Mouse (Mus musculus) heart, postnatal 0 days (tissue): ENCODE results near the gene Inpp5b. TPM values are rescaled to one million over a fixed set of nuclear protein-coding genes. Genes with fewer than 3 reads are reported as not detected.

Source experiments
- ATAC-seq: fragments of 200-750 bp; cut with Nextera tagmentation; 2 replicates; pipeline ENCODE4 v1.8.0; 2017; ENCODE audit warnings: low read depth, moderate number of reproducible peaks, moderate library complexity; ENCODE audit not compliant: insufficient read depth
- DNase-seq: peaks from one replicate; pipeline ENCODE4 v3.0.0-alpha.2; 2016; ENCODE audit warnings: low spot score
- H3K27ac ChIP-seq: fragments of 300-500 bp; sonication (generic); 2 replicates; pipeline ENCODE4 v1.5.1; 2014; ENCODE audit warnings: low read depth, mild to moderate bottlenecking
- H3K27me3 ChIP-seq: fragments of 300-500 bp; sonication (generic); 2 replicates; pipeline ENCODE4 v1.6.1; 2014; ENCODE audit warnings: low read length, mixed read lengths; ENCODE audit not compliant: control insufficient read depth, insufficient read depth
- H3K36me3 ChIP-seq: fragments of 300-500 bp; sonication (generic); replicated peaks from 2 replicates; pipeline ENCODE4 v1.6.1; 2014; ENCODE audit warnings: low read length, mixed read lengths; ENCODE audit not compliant: control insufficient read depth, insufficient read depth
- H3K4me1 ChIP-seq: fragments of 300-500 bp; sonication (generic); 2 replicates; pipeline ENCODE4 v1.6.1; 2014; ENCODE audit warnings: antibody characterized with exemption; ENCODE audit not compliant: control insufficient read depth, insufficient read depth
- H3K4me2 ChIP-seq: fragments of 300-500 bp; sonication (generic); 2 replicates; pipeline ENCODE4 v1.6.1; 2014; ENCODE audit warnings: low read depth, mild to moderate bottlenecking, low read length, moderate library complexity
- H3K4me3 ChIP-seq: fragments of 300-500 bp; sonication (generic); 2 replicates; pipeline ENCODE4 v1.5.1; 2014; ENCODE audit warnings: low read depth, low read length
- H3K9ac ChIP-seq: fragments of 300-500 bp; sonication (generic); replicated peaks from 2 replicates; pipeline ENCODE4 v1.6.1; 2014; ENCODE audit warnings: low read depth, low read length, mixed read lengths
- H3K9me3 ChIP-seq: fragments of 300-500 bp; sonication (generic); replicated peaks from 2 replicates; pipeline ENCODE4 v1.6.1; 2016; ENCODE audit warnings: low read length; ENCODE audit not compliant: control insufficient read depth
- CTCF ChIP-seq: IDR thresholded peaks from 2 replicates; pipeline ENCODE4 v1.5.1; 2016; ENCODE audit warnings: antibody characterized with exemption, control low read depth, low read depth
- EP300 ChIP-seq: IDR thresholded peaks from 2 replicates; pipeline ENCODE4 v1.6.1; 2016; ENCODE audit warnings: antibody characterized with exemption, low read depth
- WGBS: fragments of 180-500 bp; shearing (Covaris S2); extraction: QIAGEN DNeasy Blood & Tissue Kit; methylation state at CpG from one replicate; pipeline ENCODE4 v1.1.7; 2014; 5-methylcytosine and 5-hydroxymethylcytosine counted together
- polyA plus RNA-seq: library from polyadenylated mRNA; unstranded; fragments of >200 nt; fragmentation: Nextera tagmentation; extraction: Ambion mirVana; gene quantifications from 2 replicates; pipeline ENCODE4 v1.2.1, GENCODE M21; 2015
- total RNA-seq: library from RNA; depleted of rRNA; stranded (reverse); fragments of >200 nt; gene quantifications from 2 replicates; pipeline ENCODE4 v1.2.3, GENCODE M21; 2014; ENCODE audit warnings: low replicate concordance

Gene Inpp5b
- total and polyA plus RNA-seq, 2 experiments from 2014 or later = 8.2 to 10.4 TPM

DNA sequence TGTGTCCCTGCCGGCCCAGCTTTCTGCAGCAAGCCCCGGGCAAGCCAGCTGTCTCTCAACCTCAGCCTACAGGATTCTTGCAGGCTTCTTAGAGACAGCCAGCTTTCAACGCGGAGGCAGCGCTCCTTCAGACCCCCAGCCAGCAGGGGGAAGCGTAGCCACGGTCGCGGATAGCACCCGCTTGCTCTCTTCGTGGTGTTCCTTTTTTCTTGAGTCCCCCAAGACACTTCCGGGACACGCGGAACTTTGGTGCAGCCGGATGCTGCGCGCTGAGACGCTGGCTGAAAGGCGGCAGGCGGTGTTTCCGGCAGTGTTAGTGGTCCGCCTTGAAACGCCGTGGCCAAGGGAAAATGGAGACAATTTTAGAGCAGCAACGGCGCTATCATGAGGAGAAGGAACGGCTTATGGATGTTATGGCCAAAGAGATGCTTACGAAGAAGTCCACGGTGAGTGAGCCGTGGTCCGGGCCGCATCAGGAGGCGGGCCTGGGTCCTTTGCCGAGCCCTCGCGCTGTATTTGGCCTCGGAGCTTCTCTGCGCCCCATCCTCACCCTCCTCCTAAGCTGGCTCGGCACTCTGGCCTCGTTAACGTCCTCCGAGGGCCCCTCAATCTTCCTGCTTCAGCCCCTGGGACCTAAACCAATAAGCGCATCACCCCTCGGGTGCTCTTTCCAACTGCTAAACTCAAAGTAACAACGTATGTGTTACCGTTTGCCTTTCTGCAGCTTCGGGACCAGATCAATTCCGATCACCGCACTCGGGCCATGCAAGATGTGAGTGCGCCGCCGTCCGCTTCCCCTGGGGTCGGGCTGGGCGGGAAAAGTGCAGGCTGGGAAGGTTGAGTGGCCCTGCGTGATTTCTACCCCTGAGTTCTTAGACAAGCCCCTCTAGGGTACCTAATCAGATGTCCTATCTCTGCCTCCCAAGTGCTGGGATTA, 26.8 kb upstream of the Inpp5b start, which contains the start of gene Sf3a3:
TSS of gene Sf3a3 (plus strand) at position 232 of the 937 bp plus-strand sequence.
- DNase-seq (peak; percentile 95), ATAC-seq (peak; percentile 94)
- TF ChIP-seq CTCF (peak; percentile 86), EP300 (no peak)
- peaks cover 40% of the 10 kb centered on the region for H3K36me3 ChIP-seq
- under 1% methylated on average over 57 of the region's 57 CpGs for WGBS
- peak within 1 kb of the TSS; percentile 68 for H3K4me3 ChIP-seq
- no peaks in the 10 kb centered on the region for H3K27me3 ChIP-seq
- peak within 1 kb of the TSS; percentile 74 for H3K4me2 ChIP-seq
- peak within 1 kb of the TSS; percentile 80 for H3K9ac ChIP-seq
- no peaks in the 10 kb centered on the region for H3K9me3 ChIP-seq
- H3K27ac ChIP-seq = peak within 1 kb of the TSS; percentile 68
- peaks cover 19% of the 10 kb centered on the region for H3K4me1 ChIP-seq

GRCm38 (mm10) chr4:124719101-124719500, 22.5 kb upstream of the Inpp5b start:
- WGBS = 90% methylated on average over 4 of the region's 4 CpGs
- peaks cover 80% of the 10 kb centered on the region for H3K36me3 ChIP-seq

GRCm38 (mm10) chr4:124726121-124726520, 15.5 kb upstream of the Inpp5b start:
- H3K4me1 ChIP-seq = no peaks in the 10 kb centered on the region
- 86% methylated on average over 6 of the region's 6 CpGs for WGBS
- no peaks in the 10 kb centered on the region for H3K27me3 ChIP-seq
- H3K9ac ChIP-seq = no peak overlapping the region
- H3K4me2 ChIP-seq = no peak overlapping the region
- DNase-seq (no peak), ATAC-seq (no peak)
- H3K9me3 ChIP-seq = no peaks in the 10 kb centered on the region
- peaks cover 97% of the 10 kb centered on the region for H3K36me3 ChIP-seq
- H3K27ac ChIP-seq = no peak overlapping the region
- TF ChIP-seq EP300 (no peak), CTCF (no peak)
- no peak overlapping the region for H3K4me3 ChIP-seq

More at GRCm38 (mm10) chr4:124719101-124719500, 22.5 kb upstream of the Inpp5b start:
- H3K9me3 ChIP-seq = no peaks in the 10 kb centered on the region
- no peak for DNase-seq
- no peak for ATAC-seq
- H3K4me3 ChIP-seq = no peak overlapping the region
- no peak overlapping the region for H3K9ac ChIP-seq
- no peak overlapping the region for H3K4me2 ChIP-seq
- TF ChIP-seq CTCF (no peak), EP300 (no peak)
- H3K27me3 ChIP-seq = no peaks in the 10 kb centered on the region
- peaks cover 9% of the 10 kb centered on the region for H3K4me1 ChIP-seq
- no peak overlapping the region for H3K27ac ChIP-seq

- H3K4me2 ChIP-seq = no peak overlapping the region
- TF ChIP-seq EP300 (no peak), CTCF (no peak)
Measured at GRCm38 (mm10) chr4:124736952-124737351, 4.7 kb upstream of the Inpp5b start.

DNA sequence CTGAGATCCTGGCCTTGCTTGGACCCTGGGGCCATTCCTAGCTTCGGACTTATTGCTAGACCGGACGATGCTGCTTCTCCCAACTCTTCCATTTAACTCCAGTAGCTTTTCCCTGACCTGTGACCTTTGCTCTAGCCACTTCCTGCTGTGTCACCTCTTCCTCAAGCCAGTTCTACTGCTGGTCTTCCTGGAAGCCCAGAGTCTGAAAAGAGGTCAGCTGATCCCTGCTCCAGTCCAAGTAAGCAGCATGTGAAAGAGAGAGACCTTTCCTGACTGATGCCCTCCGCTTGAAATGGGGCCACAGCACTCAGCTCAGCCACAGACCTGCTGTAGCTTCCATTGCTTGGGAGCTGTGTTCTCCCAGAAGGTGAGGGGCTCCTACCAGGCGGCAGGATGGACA, 4.2 kb upstream of the Inpp5b start:
- Histone ChIP-seq H3K9ac (no peak overlapping the region), H3K27ac (no peak overlapping the region), H3K4me2 (no peak overlapping the region), H3K4me1 (peaks cover 4% of the 10 kb centered on the region; the same call in 1 of the 2 replicates), H3K9me3 (no peaks in the 10 kb centered on the region), H3K36me3 (0 out of 2 replicates have a peak, but pooled peaks cover 4% of the 10 kb centered on the region), H3K4me3 (no peak overlapping the region), H3K27me3 (no peaks in the 10 kb centered on the region)
- no peak for ATAC-seq
- no peak for DNase-seq
- TF ChIP-seq EP300 (no peak), CTCF (no peak)
- 67% methylated on average over 5 of the region's 5 CpGs for WGBS

More at GRCm38 (mm10) chr4:124736952-124737351, 4.7 kb upstream of the Inpp5b start:
- WGBS = 66% methylated on average over 2 of the region's 2 CpGs
- Histone ChIP-seq H3K4me3 (no peak overlapping the region), H3K9ac (no peak overlapping the region), H3K27ac (no peak overlapping the region), H3K27me3 (no peaks in the 10 kb centered on the region), H3K4me1 (peaks cover 4% of the 10 kb centered on the region; the same call in 1 of the 2 replicates), H3K9me3 (no peaks in the 10 kb centered on the region), H3K36me3 (peaks cover 6% of the 10 kb centered on the region)
- DNase-seq = no peak
- ATAC-seq = no peak
